Mouse (Mus musculus): Measurements from ENCODE around the gene Sema5a. TPM values are rescaled to one million over a fixed set of nuclear protein-coding genes. Genes with fewer than 3 reads are reported as not detected.

The Sema5a gene
- polyA plus RNA-seq, 3 experiments from 2014 or later = not detected

- ATAC-seq = no peak
These were observed 66.7 kb downstream of the Sema5a start for GRCm38 (mm10) chr15:32311287-32311686.

GRCm38 (mm10) chr15:32317074-32317473 lies 72.5 kb downstream of the Sema5a start:
- ATAC-seq = no peak

GRCm38 (mm10) chr15:32320739-32321138 lies 76.1 kb downstream of the Sema5a start:
- ATAC-seq = no peak

GRCm38 (mm10) chr15:32322455-32323220 lies 78.0 kb downstream of the Sema5a start:
- no peak for ATAC-seq

GRCm38 (mm10) chr15:32323224-32323623 lies 78.6 kb downstream of the Sema5a start:
- no peak for ATAC-seq

GRCm38 (mm10) chr15:32324105-32324504 lies 79.5 kb downstream of the Sema5a start:
- no peak for ATAC-seq

- no peak for ATAC-seq
These were observed 83.9 kb downstream of the Sema5a start for GRCm38 (mm10) chr15:32328370-32329004.

GRCm38 (mm10) chr15:32329670-32330330 lies 85.2 kb downstream of the Sema5a start:
- no peak for ATAC-seq

- ATAC-seq = no peak
These were observed 85.8 kb downstream of the Sema5a start for GRCm38 (mm10) chr15:32330427-32330826.

GRCm38 (mm10) chr15:32331037-32331436 lies 86.4 kb downstream of the Sema5a start:
- no peak for ATAC-seq

- no peak for ATAC-seq
These were observed 88.8 kb downstream of the Sema5a start for GRCm38 (mm10) chr15:32333456-32333855.

- ATAC-seq = no peak
These were observed 93.2 kb downstream of the Sema5a start for GRCm38 (mm10) chr15:32337810-32338209.

GRCm38 (mm10) chr15:32338721-32339290 lies 94.2 kb downstream of the Sema5a start:
- ATAC-seq = no peak

GRCm38 (mm10) chr15:32339426-32339825 lies 94.8 kb downstream of the Sema5a start:
- no peak for ATAC-seq

GRCm38 (mm10) chr15:32341423-32341822 lies 96.8 kb downstream of the Sema5a start:
- no peak for ATAC-seq

GRCm38 (mm10) chr15:32343544-32343943 lies 98.9 kb downstream of the Sema5a start:
- no peak for ATAC-seq

- no peak for ATAC-seq
These were observed 102.7 kb downstream of the Sema5a start for GRCm38 (mm10) chr15:32347315-32347714.

- ATAC-seq = no peak
These were observed 104.7 kb downstream of the Sema5a start for GRCm38 (mm10) chr15:32349276-32349675.

GRCm38 (mm10) chr15:32352995-32353394 lies 108.4 kb downstream of the Sema5a start:
- no peak for ATAC-seq

GRCm38 (mm10) chr15:32353513-32353912 lies 108.9 kb downstream of the Sema5a start:
- no peak for ATAC-seq

GRCm38 (mm10) chr15:32356805-32357204 lies 112.2 kb downstream of the Sema5a start:
- no peak for ATAC-seq

GRCm38 (mm10) chr15:32367841-32368240 lies 123.2 kb downstream of the Sema5a start:
- ATAC-seq = no peak

GRCm38 (mm10) chr15:32370914-32371313 lies 126.3 kb downstream of the Sema5a start:
- no peak for ATAC-seq

All from inflammation-experienced regulatory T-cells, adult 6 months (primary cell).